Mouse (Mus musculus) frontal cortex, postnatal 36 days (tissue): ENCODE data around the gene Tead1.
A peak's percentile ranks its signal among the peaks of the same experiment; 100 is the strongest.

Experiments
- DNase-seq, 2 experiments: peaks; one replicate each; pipeline ENCODE4 v3.0.0; 2022; ENCODE audit warnings: low spot score in 2 of 2

Gene Tead1

GRCm38 (mm10) chr7:112776670-112777069 is 97.6 kb downstream of the Tead1 start:
- no peak for DNase-seq

GRCm38 (mm10) chr7:112779636-112780035 is 100.5 kb downstream of the Tead1 start:
- DNase-seq = no peak

- no peak for DNase-seq
Observed at GRCm38 (mm10) chr7:112780910-112781309, 101.8 kb downstream of the Tead1 start.

- no peak for DNase-seq
Observed at GRCm38 (mm10) chr7:112781987-112782386, 102.9 kb downstream of the Tead1 start.

GRCm38 (mm10) chr7:112784278-112784677 is 105.2 kb downstream of the Tead1 start:
- no peak for DNase-seq

GRCm38 (mm10) chr7:112785271-112785670 is 106.2 kb downstream of the Tead1 start:
- DNase-seq = no peak

GRCm38 (mm10) chr7:112786556-112787225 is 107.6 kb downstream of the Tead1 start:
- no peak for DNase-seq

GRCm38 (mm10) chr7:112787281-112787680 is 108.2 kb downstream of the Tead1 start:
- DNase-seq = no peak

- no peak for DNase-seq
Observed at GRCm38 (mm10) chr7:112788321-112788751, 109.2 kb downstream of the Tead1 start.

- DNase-seq = no peak
Observed at GRCm38 (mm10) chr7:112789693-112790092, 110.6 kb downstream of the Tead1 start.

GRCm38 (mm10) chr7:112790334-112790733 is 111.2 kb downstream of the Tead1 start:
- DNase-seq = no peak

GRCm38 (mm10) chr7:112792679-112793078 is 113.6 kb downstream of the Tead1 start:
- DNase-seq = peak in 1 of 2 experiments; percentile 40

GRCm38 (mm10) chr7:112793903-112794302 is 114.8 kb downstream of the Tead1 start:
- no peak for DNase-seq

- DNase-seq = no peak
Observed at GRCm38 (mm10) chr7:112794481-112794880, 115.4 kb downstream of the Tead1 start.

- DNase-seq = no peak
Observed at GRCm38 (mm10) chr7:112797526-112798321, 118.6 kb downstream of the Tead1 start.

GRCm38 (mm10) chr7:112801706-112802105 is 122.6 kb downstream of the Tead1 start:
- no peak for DNase-seq

- no peak for DNase-seq
Observed at GRCm38 (mm10) chr7:112806718-112807400, 127.7 kb downstream of the Tead1 start.

- no peak for DNase-seq
Observed at GRCm38 (mm10) chr7:112807401-112807751, 128.3 kb downstream of the Tead1 start.

- no peak for DNase-seq
Observed at GRCm38 (mm10) chr7:112810752-112811151, 131.6 kb downstream of the Tead1 start.

- no peak for DNase-seq
Observed at GRCm38 (mm10) chr7:112812037-112812775, 133.1 kb downstream of the Tead1 start.

- no peak for DNase-seq
Observed at GRCm38 (mm10) chr7:112813163-112813562, 134.0 kb downstream of the Tead1 start.
